Mouse (Mus musculus): ENCODE measurements around the gene Defa28. TPM values are rescaled to one million over a fixed set of nuclear protein-coding genes. Genes with fewer than 3 reads are reported as not detected.
"Not testable (repeated sequence)": the region's sequence is repeated elsewhere in the genome, so short reads cannot be mapped to it uniquely, and the experiment has no call there.

Gene Defa28
- not detected in 2 replicates for total RNA-seq (2014; fragmentation: Nextera tagmentation)
- total RNA-seq (2017) = not detected in 2 replicates
- not detected in 2 replicates for polyA plus RNA-seq (2012)

DNA sequence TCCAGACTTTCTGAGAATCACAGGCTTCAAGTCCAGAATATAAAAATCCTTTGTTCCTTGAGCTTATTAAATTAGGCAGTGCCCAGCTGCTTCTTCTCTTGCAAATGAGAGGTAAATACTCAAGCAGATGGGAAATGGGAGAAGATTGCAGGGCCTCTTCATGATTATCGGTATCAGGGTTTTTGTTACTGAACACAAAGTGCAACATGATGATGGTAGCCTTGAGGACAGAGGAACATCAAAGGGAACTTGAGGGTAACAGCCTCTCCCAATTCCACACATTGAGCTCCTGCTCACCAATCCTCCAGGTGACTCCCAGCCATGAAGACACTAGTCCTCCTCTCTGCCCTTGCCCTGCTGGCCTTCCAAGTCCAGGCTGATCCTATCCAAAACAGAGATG lies at the start of gene Defa28:
Defa28 (plus strand) TSS at position 301 of the 400 bp plus-strand sequence.
- H3K4me1 ChIP-seq (ENCODE audit: insufficient read depth, low read depth, low read length); ATAC-seq (ENCODE audit: extremely low read depth, insufficient number of reproducible peaks, low FRiP score, poor library complexity, severe bottlenecking); H3K9me3 ChIP-seq (replicated peaks); DNase-seq (ENCODE audit: low spot score); H3K27me3 ChIP-seq (ENCODE audit: insufficient read depth, low read length); H3K36me3 ChIP-seq (replicated peaks); H3K4me3 ChIP-seq (ENCODE audit: low read depth, low read length): not testable (repeated sequence)

DNA sequence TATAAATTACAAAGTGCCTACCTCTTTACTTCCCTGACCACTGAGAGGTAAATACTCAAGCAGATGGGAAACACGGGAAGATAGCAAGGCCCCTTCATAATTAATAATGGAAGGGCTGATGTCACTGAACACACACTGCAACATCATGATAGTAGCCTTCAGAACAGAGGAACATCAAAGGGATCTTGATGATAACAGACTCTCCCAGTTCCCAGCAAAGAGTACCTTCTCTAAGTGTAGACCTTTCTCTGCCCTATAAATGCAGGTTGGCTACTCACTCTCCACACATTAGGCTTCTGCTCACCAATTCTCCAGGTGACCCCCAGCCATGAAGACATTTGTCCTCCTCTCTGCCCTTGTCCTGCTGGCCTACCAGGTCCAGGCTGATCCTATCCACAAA lies 17.7 kb upstream of the Defa28 start, which contains the start of gene Defa37:
Defa37 (plus strand) TSS at position 301 of the 400 bp plus-strand sequence.
- not testable (repeated sequence) for H3K9me3 ChIP-seq (replicated peaks); ATAC-seq (ENCODE audit: extremely low read depth, insufficient number of reproducible peaks, low FRiP score, poor library complexity, severe bottlenecking); H3K27me3 ChIP-seq (ENCODE audit: insufficient read depth, low read length); H3K36me3 ChIP-seq (replicated peaks); H3K4me1 ChIP-seq (ENCODE audit: insufficient read depth, low read depth, low read length); H3K4me3 ChIP-seq (ENCODE audit: low read depth, low read length); DNase-seq (ENCODE audit: low spot score)

DNA sequence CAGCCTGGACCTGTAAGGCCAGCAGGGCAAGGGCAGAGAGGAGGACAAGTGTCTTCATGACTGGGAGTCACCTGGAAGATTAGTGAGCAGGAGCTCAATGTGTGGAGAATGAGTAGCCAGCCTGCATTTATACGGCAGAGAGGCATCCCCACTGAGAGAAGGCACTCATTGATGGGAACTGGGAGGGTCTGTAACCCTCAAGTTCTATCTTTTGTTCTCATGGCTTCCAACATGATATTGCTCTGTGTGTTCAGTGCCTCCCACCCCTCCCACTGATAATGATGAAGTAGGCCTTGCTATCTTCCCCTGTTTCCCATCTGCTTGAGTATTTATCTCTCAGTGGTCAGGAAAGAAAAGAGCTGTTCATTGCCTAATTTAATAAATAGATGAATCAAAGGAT lies 11.6 kb downstream of the Defa28 start, which contains the start of gene Gm7861:
Gm7861 (minus strand) TSS at position 101 of the 400 bp plus-strand sequence.
- H3K27me3 ChIP-seq (ENCODE audit: insufficient read depth, low read length); DNase-seq (ENCODE audit: low spot score); H3K4me1 ChIP-seq (ENCODE audit: insufficient read depth, low read depth, low read length); H3K4me3 ChIP-seq (ENCODE audit: low read depth, low read length); ATAC-seq (ENCODE audit: extremely low read depth, insufficient number of reproducible peaks, low FRiP score, poor library complexity, severe bottlenecking); H3K36me3 ChIP-seq (replicated peaks); H3K9me3 ChIP-seq (replicated peaks): not testable (repeated sequence)

DNA sequence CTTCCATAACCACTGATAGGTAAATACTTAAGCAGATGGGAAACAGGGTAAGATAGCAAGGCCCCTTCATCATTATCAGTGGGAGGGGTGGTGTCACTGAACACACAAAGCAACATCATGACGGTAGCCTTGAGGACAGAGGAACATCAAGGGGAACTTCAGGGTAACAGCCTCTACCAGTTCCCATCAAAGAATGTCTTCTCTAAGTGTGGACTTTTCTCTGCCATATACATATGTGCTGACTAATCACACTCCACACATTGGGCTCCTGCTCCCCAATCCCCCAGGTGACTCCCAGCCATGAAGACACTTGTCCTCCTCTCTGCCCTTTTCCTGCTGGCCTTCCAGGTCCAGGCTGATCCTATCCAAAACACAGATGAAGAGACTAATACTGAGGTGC lies 35.1 kb downstream of the Defa28 start, which contains the start of gene Defa26:
Defa26 (plus strand) TSS at position 301 of the 400 bp plus-strand sequence.
- H3K4me1 ChIP-seq (ENCODE audit: insufficient read depth, low read depth, low read length); H3K27me3 ChIP-seq (ENCODE audit: insufficient read depth, low read length); H3K36me3 ChIP-seq (replicated peaks); H3K4me3 ChIP-seq (ENCODE audit: low read depth, low read length); DNase-seq (ENCODE audit: low spot score); ATAC-seq (ENCODE audit: extremely low read depth, insufficient number of reproducible peaks, low FRiP score, poor library complexity, severe bottlenecking); H3K9me3 ChIP-seq (replicated peaks): not testable (repeated sequence)

Other genes starting within 250 kb of the Defa28 start
- gene Defa2, start 204.5 kb upstream of the Defa28 start, total RNA-seq (2014; fragmentation: Nextera tagmentation) = not detected in 2 replicates
- gene Defa2, start 204.5 kb upstream of the Defa28 start, total RNA-seq (2017) = not detected in 2 replicates
- not detected in 2 replicates for gene Defa2, start 204.5 kb upstream of the Defa28 start, polyA plus RNA-seq (2012)
- gene Defa33, start 191.2 kb upstream of the Defa28 start, total RNA-seq (2014; fragmentation: Nextera tagmentation) = not detected in 2 replicates
- gene Defa33, start 191.2 kb upstream of the Defa28 start, total RNA-seq (2017) = not detected in 2 replicates
- not detected in 2 replicates for gene Defa33, start 191.2 kb upstream of the Defa28 start, polyA plus RNA-seq (2012)
- not detected in 2 replicates for gene Defa36, start 155.6 kb upstream of the Defa28 start, total RNA-seq (2014; fragmentation: Nextera tagmentation)
- not detected in 2 replicates for gene Defa36, start 155.6 kb upstream of the Defa28 start, total RNA-seq (2017)
- not detected in 2 replicates for gene Defa36, start 155.6 kb upstream of the Defa28 start, polyA plus RNA-seq (2012)
- gene Gm7849, start 126.4 kb upstream of the Defa28 start, total RNA-seq (2014; fragmentation: Nextera tagmentation) = not detected in 2 replicates
- not detected in 2 replicates for gene Gm7849, start 126.4 kb upstream of the Defa28 start, total RNA-seq (2017)
- not detected in 2 replicates for gene Gm7849, start 126.4 kb upstream of the Defa28 start, polyA plus RNA-seq (2012)
- gene Defa20, start 73.7 kb upstream of the Defa28 start, total RNA-seq (2014; fragmentation: Nextera tagmentation) = not detected in 2 replicates
- gene Defa20, start 73.7 kb upstream of the Defa28 start, total RNA-seq (2017) = not detected in 2 replicates
- not detected in 2 replicates for gene Defa20, start 73.7 kb upstream of the Defa28 start, polyA plus RNA-seq (2012)
- not detected in 2 replicates for gene Defa32, start 54.0 kb upstream of the Defa28 start, total RNA-seq (2014; fragmentation: Nextera tagmentation)
- gene Defa32, start 54.0 kb upstream of the Defa28 start, total RNA-seq (2017) = not detected in 2 replicates
- not detected in 2 replicates for gene Defa32, start 54.0 kb upstream of the Defa28 start, polyA plus RNA-seq (2012)
- gene Defa37, start 17.6 kb upstream of the Defa28 start, total RNA-seq (2014; fragmentation: Nextera tagmentation) = not detected in 2 replicates
- gene Defa37, start 17.6 kb upstream of the Defa28 start, total RNA-seq (2017) = not detected in 2 replicates
- not detected in 2 replicates for gene Defa37, start 17.6 kb upstream of the Defa28 start, polyA plus RNA-seq (2012)
- not detected in 2 replicates for gene Gm7861, start 11.5 kb downstream of the Defa28 start, total RNA-seq (2014; fragmentation: Nextera tagmentation)
- gene Gm7861, start 11.5 kb downstream of the Defa28 start, total RNA-seq (2017) = not detected in 2 replicates
- gene Gm7861, start 11.5 kb downstream of the Defa28 start, polyA plus RNA-seq (2012) = not detected in 2 replicates
- not detected in 2 replicates for gene Defa26, start 35.2 kb downstream of the Defa28 start, total RNA-seq (2014; fragmentation: Nextera tagmentation)
- gene Defa26, start 35.2 kb downstream of the Defa28 start, total RNA-seq (2017) = not detected in 2 replicates
- gene Defa26, start 35.2 kb downstream of the Defa28 start, polyA plus RNA-seq (2012) = not detected in 2 replicates
- not detected in 2 replicates for gene Defa17, start 72.8 kb downstream of the Defa28 start, total RNA-seq (2014; fragmentation: Nextera tagmentation)
- gene Defa17, start 72.8 kb downstream of the Defa28 start, total RNA-seq (2017) = not detected in 2 replicates
- gene Defa17, start 72.8 kb downstream of the Defa28 start, polyA plus RNA-seq (2012) = not detected in 2 replicates
- not detected in 2 replicates for gene Defa34, start 82.8 kb downstream of the Defa28 start, total RNA-seq (2014; fragmentation: Nextera tagmentation)
- not detected in 2 replicates for gene Defa34, start 82.8 kb downstream of the Defa28 start, total RNA-seq (2017)
- not detected in 2 replicates for gene Defa34, start 82.8 kb downstream of the Defa28 start, polyA plus RNA-seq (2012)
- not detected in 2 replicates for gene AY761184, start 120.6 kb downstream of the Defa28 start, total RNA-seq (2014; fragmentation: Nextera tagmentation)
- not detected in 2 replicates for gene AY761184, start 120.6 kb downstream of the Defa28 start, total RNA-seq (2017)
- gene AY761184, start 120.6 kb downstream of the Defa28 start, polyA plus RNA-seq (2012) = not detected in 2 replicates
- not detected in 2 replicates for gene Defa24, start 151.5 kb downstream of the Defa28 start, total RNA-seq (2014; fragmentation: Nextera tagmentation)
- not detected in 2 replicates for gene Defa24, start 151.5 kb downstream of the Defa28 start, total RNA-seq (2017)
- gene Defa24, start 151.5 kb downstream of the Defa28 start, polyA plus RNA-seq (2012) = not detected in 2 replicates
- gene Defb50, start 240.5 kb downstream of the Defa28 start, total RNA-seq (2014; fragmentation: Nextera tagmentation) = not detected in 2 replicates
- gene Defb50, start 240.5 kb downstream of the Defa28 start, total RNA-seq (2017) = not detected in 2 replicates
- gene Defb50, start 240.5 kb downstream of the Defa28 start, polyA plus RNA-seq (2012) = not detected in 2 replicates